Mouse (Mus musculus) gastrocnemius, adult 2 months (tissue): ENCODE measurements around the gene Olfr1102. TPM values are rescaled to one million over a fixed set of nuclear protein-coding genes. Genes with fewer than 3 reads are reported as not detected.

Source experiments
- DNase-seq: peaks from one replicate; pipeline ENCODE4 v3.0.0; 2022
- H3K27ac ChIP-seq: fragments of 200-600 bp; 2 replicates; pipeline ENCODE4 v1.8.1; 2022; ENCODE audit warnings: mild to moderate bottlenecking
- H3K4me3 ChIP-seq: fragments of 200-600 bp; 2 replicates; pipeline ENCODE4 v1.8.1; 2022; ENCODE audit warnings: mild to moderate bottlenecking, moderate library complexity
- CTCF ChIP-seq: fragments of 200-600 bp; IDR thresholded peaks from 2 replicates; pipeline ENCODE4 v1.8.1; 2022; ENCODE audit warnings: antibody characterized with exemption, mild to moderate bottlenecking, moderate library complexity
- intact Hi-C: fragments of 180-260 bp; cut with DNase I; formaldehyde crosslinking; loops from one replicate; pipeline ENCODE4 v1.15.1; 2025
- long read RNA-seq, 2 experiments: library from polyadenylated mRNA; stranded (forward); transcript quantifications; one replicate each; pipeline ENCODE4 v2.0.0; 2021
- total RNA-seq, 2 experiments: library from RNA; stranded (reverse); gene quantifications; 2 replicates each; pipeline ENCODE4 v1.2.3; 2021

Gene Olfr1102
- not detected for total RNA-seq
- long read RNA-seq, experiment 1: 0 reads
- long read RNA-seq, experiment 2: 0 reads

- no peak for DNase-seq
- TF ChIP-seq CTCF: no peak
- no peak within 1 kb of the TSS for H3K4me3 ChIP-seq
- intact Hi-C loops: no loop called here
- no peak within 1 kb of the TSS for H3K27ac ChIP-seq
These were observed at the start of gene Olfr1102 for GRCm38 (mm10) chr2:86998098-86998497. Gene Olfr1102, plus strand, starts transcription at chr2:86998398.

- no peak within 1 kb of the TSS for H3K27ac ChIP-seq
- H3K4me3 ChIP-seq: no peak within 1 kb of the TSS
- TF ChIP-seq CTCF: no peak
- intact Hi-C loops: no loop called here
- no peak for DNase-seq
These were observed 37.6 kb upstream of the Olfr1102 start, which contains the start of gene Olfr1099 for GRCm38 (mm10) chr2:86960593-86960992. Gene Olfr1099, minus strand, starts transcription at chr2:86960693.

- intact Hi-C loops: no loop called here
- TF ChIP-seq CTCF: no peak
- no peak for DNase-seq
- Histone ChIP-seq H3K4me3 (no peak within 1 kb of the TSS), H3K27ac (no peak within 1 kb of the TSS)
These were observed 18.3 kb upstream of the Olfr1102 start, which contains the start of gene Olfr1100 for GRCm38 (mm10) chr2:86979854-86980253. Gene Olfr1100, minus strand, starts transcription at chr2:86979954.

GRCm38 (mm10) chr2:86991121-86991520 lies 7.1 kb upstream of the Olfr1102 start, which contains the start of gene Olfr1101:
Gene Olfr1101, minus strand, starts transcription at chr2:86991221.
- intact Hi-C loops: no loop called here
- Histone ChIP-seq H3K4me3 (no peak within 1 kb of the TSS), H3K27ac (no peak within 1 kb of the TSS)
- TF ChIP-seq CTCF: no peak
- DNase-seq: no peak

- Histone ChIP-seq H3K27ac (no peak within 1 kb of the TSS), H3K4me3 (no peak within 1 kb of the TSS)
- no peak for TF ChIP-seq CTCF
- intact Hi-C loops: no loop called here
- DNase-seq: no peak
These were observed 28.8 kb downstream of the Olfr1102 start, which contains the start of gene Olfr1104 for GRCm38 (mm10) chr2:87026980-87027379. Gene Olfr1104, minus strand, starts transcription at chr2:87027080.

GRCm38 (mm10) chr2:87036431-87036830 lies 38.2 kb downstream of the Olfr1102 start, which contains the start of gene Olfr1105:
Gene Olfr1105, minus strand, starts transcription at chr2:87036531.
- Histone ChIP-seq H3K4me3 (no peak within 1 kb of the TSS), H3K27ac (no peak within 1 kb of the TSS)
- intact Hi-C loops: no loop called here
- DNase-seq: no peak
- TF ChIP-seq CTCF: no peak

GRCm38 (mm10) chr2:87052173-87052572 lies 54.0 kb downstream of the Olfr1102 start, which contains the start of gene Olfr1106:
Gene Olfr1106, minus strand, starts transcription at chr2:87052273.
- TF ChIP-seq CTCF: no peak
- Histone ChIP-seq H3K27ac (no peak within 1 kb of the TSS), H3K4me3 (no peak within 1 kb of the TSS)
- intact Hi-C loops: no loop called here
- DNase-seq: no peak

Other genes starting within 250 kb of the Olfr1102 start
- not detected for gene Olfr1090, start 239.4 kb upstream of the Olfr1102 start, total RNA-seq
- gene Olfr1093, start 215.9 kb upstream of the Olfr1102 start, total RNA-seq: not detected
- gene Olfr141, start 188.4 kb upstream of the Olfr1102 start, total RNA-seq: not detected
- not detected for gene Olfr1094, start 173.7 kb upstream of the Olfr1102 start, total RNA-seq
- gene Olfr1095, start 146.7 kb upstream of the Olfr1102 start, total RNA-seq: not detected
- gene Gm13723, start 123.6 kb upstream of the Olfr1102 start, total RNA-seq: not detected
- not detected for gene Olfr1097, start 106.2 kb upstream of the Olfr1102 start, total RNA-seq
- not detected for gene Olfr1098, start 73.9 kb upstream of the Olfr1102 start, total RNA-seq
- gene Olfr1099, start 37.7 kb upstream of the Olfr1102 start, total RNA-seq: not detected
- not detected for gene Olfr1100, start 18.4 kb upstream of the Olfr1102 start, total RNA-seq
- gene Olfr1101, start 7.2 kb upstream of the Olfr1102 start, total RNA-seq: not detected
- not detected for gene Olfr1104, start 28.7 kb downstream of the Olfr1102 start, total RNA-seq
- not detected for gene Olfr1105, start 38.1 kb downstream of the Olfr1102 start, total RNA-seq
- gene Olfr1106, start 53.9 kb downstream of the Olfr1102 start, total RNA-seq: not detected
- gene Olfr1107, start 77.4 kb downstream of the Olfr1102 start, total RNA-seq: not detected
- not detected for gene Olfr1109, start 97.6 kb downstream of the Olfr1102 start, total RNA-seq
- not detected for gene Olfr259, start 116.2 kb downstream of the Olfr1102 start, total RNA-seq
- not detected for gene Olfr1110, start 141.9 kb downstream of the Olfr1102 start, total RNA-seq
- not detected for gene Olfr1111, start 154.2 kb downstream of the Olfr1102 start, total RNA-seq
- not detected for gene Olfr1112, start 189.4 kb downstream of the Olfr1102 start, total RNA-seq
- not detected for gene Olfr1113, start 210.6 kb downstream of the Olfr1102 start, total RNA-seq
- not detected for gene Olfr1115, start 249.6 kb downstream of the Olfr1102 start, total RNA-seq